Mouse (Mus musculus) kidney, adult 2 months (tissue): ENCODE data around the gene Gbe1. TPM values are rescaled to one million over a fixed set of nuclear protein-coding genes. Genes with fewer than 3 reads are reported as not detected.

Experiments
- DNase-seq: peaks from one replicate; pipeline ENCODE4 v3.0.0; 2021
- H3K27ac ChIP-seq: fragments of 200-500 bp; 2 replicates; pipeline ENCODE4 v1.5.1; 2012; ENCODE audit warnings: low read depth, low read length, control low read depth, inconsistent platforms; ENCODE audit not compliant: insufficient read depth
- H3K27me3 ChIP-seq: fragments of 200-500 bp; replicated peaks from 2 replicates; pipeline ENCODE4 v1.6.1; 2012; ENCODE audit warnings: mild to moderate bottlenecking, moderate library complexity, low read length, inconsistent platforms; ENCODE audit not compliant: control insufficient read depth, insufficient read depth
- H3K36me3 ChIP-seq: fragments of 200-500 bp; 2 replicates; pipeline ENCODE4 v1.6.1; 2012; ENCODE audit warnings: mild to moderate bottlenecking, moderate library complexity, low read length, inconsistent platforms; ENCODE audit not compliant: control insufficient read depth, insufficient read depth
- H3K4me1 ChIP-seq: fragments of 200-500 bp; 2 replicates; pipeline ENCODE4 v1.6.1; 2011; ENCODE audit warnings: low read length; ENCODE audit not compliant: control insufficient read depth, insufficient read depth
- H3K4me3 ChIP-seq: fragments of 200-500 bp; 2 replicates; pipeline ENCODE4 v1.5.1; 2011; ENCODE audit warnings: mild to moderate bottlenecking, low read depth, low read length, control low read depth; ENCODE audit not compliant: insufficient read depth
- CTCF ChIP-seq: fragments of 200-500 bp; conservative IDR thresholded peaks from 2 replicates; pipeline ENCODE4 v1.5.1; 2011; ENCODE audit warnings: low read depth, mild to moderate bottlenecking, control low read depth, low read length, moderate library complexity, mixed read lengths; ENCODE audit not compliant: insufficient read depth, insufficient read length
- POLR2A ChIP-seq: fragments of 200-500 bp; IDR thresholded peaks from one replicate; pipeline ENCODE4 v1.6.1; 2011; ENCODE audit warnings: low read depth, low read length, control low read depth
- WGBS: fragments of 180-500 bp; shearing (Covaris S2); methylation state at CpG from one replicate; pipeline ENCODE4 v1.1.7; 2018; 5-methylcytosine and 5-hydroxymethylcytosine counted together
- polyA plus RNA-seq: library from polyadenylated mRNA; depleted of rRNA; stranded (reverse); fragments of >200 nt; gene quantifications from 2 replicates; pipeline ENCODE4 v1.2.3, GENCODE M21; 2012

The Gbe1 gene
- polyA plus RNA-seq, 1 experiment = 24.4 TPM

DNA sequence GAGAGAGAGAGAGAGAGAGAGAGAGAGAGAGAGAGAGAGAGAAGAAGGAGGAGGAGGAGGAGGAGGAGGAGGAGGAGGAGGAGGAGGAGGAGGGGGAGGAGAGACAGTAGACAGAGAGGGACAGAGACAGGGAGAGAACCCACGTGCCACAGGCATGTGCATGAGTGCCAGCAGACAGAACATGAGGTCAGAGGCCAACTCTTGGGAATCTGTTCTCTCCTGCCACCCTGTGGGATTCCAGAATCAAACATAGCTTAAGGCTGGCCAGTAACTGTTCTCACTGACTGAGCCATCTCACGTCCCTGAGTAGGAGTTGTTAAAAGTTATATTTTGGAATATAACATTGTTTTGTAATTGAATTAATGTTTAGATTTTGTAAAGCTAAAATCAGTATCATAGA is 39.3 kb downstream of the Gbe1 start:
- WGBS = 14% methylated on average over 2 of the region's 2 CpGs
- H3K4me1 ChIP-seq = peaks cover 6% of the 10 kb centered on the region; the same call in 1 of the 2 replicates
- H3K36me3 ChIP-seq = no peaks in the 10 kb centered on the region; the same call in 1 of the 2 replicates
- no peak overlapping the region for H3K27ac ChIP-seq
- DNase-seq = peak; percentile 91
- no peaks in the 10 kb centered on the region for H3K27me3 ChIP-seq
- peak; percentile 76 for TF ChIP-seq CTCF
- no peak for TF ChIP-seq POLR2A
- no peak overlapping the region for H3K4me3 ChIP-seq

GRCm38 (mm10) chr16:70358326-70358725 is 44.6 kb downstream of the Gbe1 start:
- H3K36me3 ChIP-seq = no peaks in the 10 kb centered on the region; the same call in none of the 2 replicates
- no peaks in the 10 kb centered on the region for H3K27me3 ChIP-seq
- no peak for DNase-seq
- TF ChIP-seq CTCF (no peak), POLR2A (no peak)
- H3K4me3 ChIP-seq = no peak overlapping the region
- 97% methylated on average over 6 of the region's 6 CpGs for WGBS
- no peak overlapping the region for H3K27ac ChIP-seq
- no peaks in the 10 kb centered on the region for H3K4me1 ChIP-seq

- H3K4me3 ChIP-seq = no peak overlapping the region
- TF ChIP-seq CTCF = no peak
- TF ChIP-seq POLR2A = no peak
- no peaks in the 10 kb centered on the region; the same call in 1 of the 2 replicates for H3K36me3 ChIP-seq
- WGBS = 93% methylated on average over 3 of the region's 3 CpGs
- no peak for DNase-seq
- H3K27me3 ChIP-seq = no peaks in the 10 kb centered on the region
- H3K27ac ChIP-seq = no peak overlapping the region
- H3K4me1 ChIP-seq = no peaks in the 10 kb centered on the region
Measured at GRCm38 (mm10) chr16:70365229-70365628, 51.5 kb downstream of the Gbe1 start.

DNA sequence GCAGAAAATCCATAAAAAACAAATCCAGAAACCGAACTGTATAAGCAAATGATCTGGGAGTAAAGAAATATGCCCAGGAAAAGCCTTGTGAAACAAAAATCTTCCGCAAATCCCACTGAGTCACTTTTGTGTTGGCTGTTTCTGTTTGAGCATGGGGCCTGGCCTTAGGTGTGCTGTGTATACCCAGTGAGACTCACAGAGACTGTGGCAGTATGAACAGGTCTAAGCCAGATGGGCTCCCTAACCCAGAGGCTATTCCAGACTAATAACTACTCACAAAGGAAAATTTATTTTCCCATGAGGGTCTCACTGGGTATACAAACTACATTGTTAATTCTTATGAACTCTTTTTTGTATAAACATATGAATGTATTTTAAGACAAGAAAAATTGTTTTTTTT is 67.3 kb downstream of the Gbe1 start:
- DNase-seq = no peak
- WGBS = 89% methylated on average over 2 of the region's 2 CpGs
- no peaks in the 10 kb centered on the region for H3K4me1 ChIP-seq

GRCm38 (mm10) chr16:70385494-70385893 is 71.7 kb downstream of the Gbe1 start:
- no peaks in the 10 kb centered on the region; the same call in 1 of the 2 replicates for H3K36me3 ChIP-seq
- DNase-seq = no peak
- H3K4me3 ChIP-seq = no peak overlapping the region
- no peaks in the 10 kb centered on the region for H3K27me3 ChIP-seq
- TF ChIP-seq CTCF (no peak), POLR2A (no peak)
- H3K27ac ChIP-seq = no peak overlapping the region
- 90% methylated on average over 1 of the region's 1 CpGs for WGBS
- no peaks in the 10 kb centered on the region for H3K4me1 ChIP-seq

More for the DNA sequence above, 67.3 kb downstream of the Gbe1 start:
- H3K4me3 ChIP-seq = no peak overlapping the region
- TF ChIP-seq POLR2A (no peak), CTCF (no peak)
- H3K27me3 ChIP-seq = no peaks in the 10 kb centered on the region
- H3K36me3 ChIP-seq = no peaks in the 10 kb centered on the region; the same call in 1 of the 2 replicates
- no peak overlapping the region for H3K27ac ChIP-seq

DNA sequence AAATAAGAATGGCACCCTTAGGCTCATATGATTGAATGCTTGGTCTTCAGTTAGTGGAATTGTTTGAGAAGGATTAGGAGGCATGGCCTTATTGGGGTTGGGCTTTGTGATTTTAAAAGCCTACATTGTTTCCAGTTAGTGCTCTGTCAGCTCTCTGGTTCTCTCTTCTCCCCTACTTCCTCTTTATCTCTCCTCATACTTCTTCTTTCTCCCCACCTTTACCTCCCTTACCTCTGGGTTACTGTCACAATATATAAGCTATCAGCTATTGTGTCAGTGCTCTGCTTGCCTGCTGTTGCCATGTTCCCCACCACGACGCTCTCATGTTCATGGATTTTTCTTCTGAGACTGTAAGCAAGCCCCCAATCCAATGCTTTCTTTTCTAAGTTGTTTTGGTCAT is 73.6 kb downstream of the Gbe1 start:
- H3K36me3 ChIP-seq = no peaks in the 10 kb centered on the region; the same call in 1 of the 2 replicates
- TF ChIP-seq CTCF = no peak
- TF ChIP-seq POLR2A = no peak
- H3K27ac ChIP-seq = no peak overlapping the region
- WGBS = 97% methylated on average over 2 of the region's 2 CpGs
- H3K27me3 ChIP-seq = no peaks in the 10 kb centered on the region
- no peak overlapping the region for H3K4me3 ChIP-seq
- DNase-seq = no peak
- no peaks in the 10 kb centered on the region for H3K4me1 ChIP-seq

GRCm38 (mm10) chr16:70395276-70395675 is 81.5 kb downstream of the Gbe1 start:
- TF ChIP-seq CTCF (no peak), POLR2A (no peak)
- Histone ChIP-seq H3K4me1 (no peaks in the 10 kb centered on the region), H3K27me3 (no peaks in the 10 kb centered on the region), H3K27ac (no peak overlapping the region), H3K4me3 (no peak overlapping the region), H3K36me3 (no peaks in the 10 kb centered on the region)
- 80% methylated on average over 3 of the region's 3 CpGs for WGBS
- DNase-seq = no peak

GRCm38 (mm10) chr16:70407780-70408179 is 94.0 kb downstream of the Gbe1 start:
- Histone ChIP-seq H3K27ac (no peak overlapping the region), H3K4me1 (no peaks in the 10 kb centered on the region), H3K27me3 (no peaks in the 10 kb centered on the region), H3K36me3 (no peaks in the 10 kb centered on the region), H3K4me3 (no peak overlapping the region)
- TF ChIP-seq POLR2A (no peak), CTCF (no peak)
- 78% methylated on average over 2 of the region's 2 CpGs for WGBS
- peak; percentile 24 for DNase-seq
